Mouse (Mus musculus) bone marrow macrophage, adult 2 months (primary cell): Measurements from ENCODE around the gene Ap3b1. TPM values are rescaled to one million over a fixed set of nuclear protein-coding genes. Genes with fewer than 3 reads are reported as not detected.

ENCODE experiments used
- H3K27ac ChIP-seq: 2 replicates; pipeline ENCODE4 v1.5.1; 2012; ENCODE audit warnings: low read depth, low read length; ENCODE audit not compliant: insufficient read depth
- H3K4me1 ChIP-seq: 2 replicates; pipeline ENCODE4 v1.6.1; 2012; ENCODE audit warnings: low read length; ENCODE audit not compliant: control insufficient read depth, insufficient read depth
- H3K4me3 ChIP-seq: 2 replicates; pipeline ENCODE4 v1.5.1; 2012; ENCODE audit warnings: mild to moderate bottlenecking, low read length, moderate library complexity; ENCODE audit not compliant: insufficient read depth
- CTCF ChIP-seq: IDR thresholded peaks from 2 replicates; pipeline ENCODE4 v1.5.1; 2012; ENCODE audit warnings: low read depth, mild to moderate bottlenecking, low read length, moderate library complexity
- POLR2A ChIP-seq: IDR thresholded peaks from 2 replicates; pipeline ENCODE4 v1.6.1; 2012; ENCODE audit warnings: mild to moderate bottlenecking, low read depth, low read length, borderline replicate concordance
- polyA plus RNA-seq: library from polyadenylated mRNA; stranded (reverse); fragments of >200 nt; gene quantifications from 2 replicates; pipeline ENCODE4 v1.2.4, GENCODE M21; 2012; ENCODE audit not compliant: missing spikeins, insufficient read depth, insufficient read length

Gene Ap3b1
- polyA plus RNA-seq, 1 experiment, result 77.7 TPM

DNA sequence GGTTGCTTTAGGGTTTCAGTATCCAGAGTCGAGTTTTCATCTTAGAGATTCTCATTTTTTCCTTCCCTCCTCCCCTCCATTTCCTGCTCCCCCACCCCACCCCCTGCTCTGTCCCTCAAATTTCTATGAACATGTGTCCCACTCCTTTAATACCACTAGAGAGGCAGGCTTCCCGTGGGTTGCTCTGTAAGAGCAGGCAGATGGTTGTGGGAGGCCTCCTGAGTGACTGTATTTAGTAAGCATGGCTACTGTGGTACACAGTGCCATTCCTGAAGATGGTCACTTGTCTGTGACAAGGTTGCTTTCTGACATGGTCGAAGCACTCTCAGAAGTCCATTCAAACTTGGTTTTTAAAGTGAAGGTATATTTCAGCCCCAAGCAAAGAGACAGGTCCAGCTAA is 147.7 kb downstream of the Ap3b1 start:
- no peak for TF ChIP-seq POLR2A
- TF ChIP-seq CTCF, result no peak
- Histone ChIP-seq H3K27ac (no peak overlapping the region), H3K4me3 (no peak overlapping the region), H3K4me1 (no peaks in the 10 kb centered on the region)

DNA sequence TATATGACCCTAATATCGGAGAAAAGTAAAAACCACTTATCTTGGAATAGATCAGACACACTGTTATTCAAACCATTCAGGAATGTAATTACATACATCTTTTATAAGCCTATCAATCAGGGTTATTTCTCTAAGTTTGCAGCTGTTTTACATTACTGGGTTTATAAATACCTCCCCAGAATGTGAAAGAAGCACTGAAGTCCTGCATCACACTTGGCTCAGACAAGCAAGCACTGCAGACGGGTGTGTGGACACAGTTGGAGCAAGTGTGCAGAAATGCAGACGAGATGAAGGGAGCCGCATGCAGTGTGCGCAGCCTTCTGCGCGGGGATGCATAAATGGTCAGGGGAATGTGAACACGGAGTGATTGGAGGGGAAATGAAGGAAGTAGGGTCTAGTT is 149.6 kb downstream of the Ap3b1 start:
- H3K4me3 ChIP-seq, result no peak overlapping the region
- no peaks in the 10 kb centered on the region; the same call in 1 of the 2 replicates for H3K4me1 ChIP-seq
- no peak for TF ChIP-seq POLR2A
- no peak for TF ChIP-seq CTCF
- no peak overlapping the region for H3K27ac ChIP-seq

- H3K4me1 ChIP-seq, result no peaks in the 10 kb centered on the region; the same call in 1 of the 2 replicates
- H3K27ac ChIP-seq, result no peak overlapping the region
- no peak overlapping the region for H3K4me3 ChIP-seq
- TF ChIP-seq POLR2A, result no peak
These were observed 154.5 kb downstream of the Ap3b1 start for GRCm38 (mm10) chr13:94513157-94513767.

DNA sequence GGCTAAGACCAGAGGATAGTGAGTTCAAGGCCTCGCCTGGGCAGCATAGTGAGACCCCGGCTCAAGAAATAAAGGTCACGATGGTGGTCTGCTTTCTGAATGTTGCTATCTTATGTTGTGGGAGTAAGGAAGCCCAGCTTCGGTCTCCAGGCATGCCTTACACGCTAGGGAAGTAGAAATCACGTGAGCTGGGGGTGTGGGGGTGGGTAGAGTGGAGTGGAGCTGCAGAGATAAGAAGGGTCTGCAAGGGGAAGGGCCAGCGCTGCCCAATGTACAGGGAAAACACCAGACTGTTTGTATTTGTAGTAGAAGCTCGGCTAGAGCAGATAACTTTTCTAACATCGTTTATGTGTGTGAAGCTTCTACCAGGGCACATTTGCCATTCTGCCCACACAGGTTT is 155.1 kb downstream of the Ap3b1 start:
- no peak overlapping the region for H3K27ac ChIP-seq
- TF ChIP-seq POLR2A (no peak), CTCF (no peak)
- H3K4me3 ChIP-seq, result no peak overlapping the region
- no peaks in the 10 kb centered on the region; the same call in 1 of the 2 replicates for H3K4me1 ChIP-seq

DNA sequence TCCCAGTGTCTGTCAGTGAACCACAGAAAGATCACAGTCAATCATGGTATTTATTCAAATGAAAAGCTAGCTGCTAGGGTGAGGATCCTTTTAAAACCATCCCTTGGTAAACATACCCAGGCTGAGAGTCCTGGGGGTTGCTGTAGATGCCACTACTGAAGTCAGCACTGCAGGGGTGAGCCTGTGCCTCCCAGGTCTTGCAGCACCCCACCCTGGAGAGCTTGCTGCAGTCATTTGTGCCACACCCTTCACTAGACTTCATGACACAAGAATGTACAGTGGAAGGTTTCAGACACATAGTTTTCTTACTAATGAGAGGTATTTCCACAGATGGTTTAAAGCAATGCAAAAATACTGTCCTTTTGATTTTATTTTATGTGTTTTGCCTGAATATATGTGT is 156.2 kb downstream of the Ap3b1 start:
- Histone ChIP-seq H3K4me1 (no peaks in the 10 kb centered on the region; the same call in 1 of the 2 replicates), H3K4me3 (no peak overlapping the region), H3K27ac (no peak overlapping the region)
- no peak for TF ChIP-seq POLR2A
- TF ChIP-seq CTCF, result no peak

DNA sequence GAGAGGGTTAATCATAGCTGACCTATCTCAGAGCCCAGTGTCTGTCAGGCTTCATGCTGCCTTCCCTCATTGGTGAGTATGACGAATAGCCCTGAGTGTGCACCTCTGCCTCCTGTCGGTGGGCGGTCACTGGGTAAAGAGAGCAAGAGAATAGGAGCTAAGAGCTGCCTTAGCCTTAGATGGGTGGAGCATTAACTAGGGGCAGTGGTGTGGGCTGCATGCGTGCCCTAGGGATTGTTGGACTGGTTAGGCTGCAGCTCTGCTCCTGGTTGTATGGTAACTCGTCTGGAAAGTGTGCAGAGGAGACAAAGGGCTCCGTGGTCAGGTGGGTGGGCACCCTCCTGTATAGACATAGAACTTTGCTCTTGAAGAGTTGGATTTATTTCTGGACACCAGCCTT is 157.8 kb downstream of the Ap3b1 start:
- Histone ChIP-seq H3K4me1 (no peaks in the 10 kb centered on the region; the same call in 1 of the 2 replicates), H3K4me3 (no peak overlapping the region), H3K27ac (no peak overlapping the region)
- TF ChIP-seq CTCF (no peak), POLR2A (no peak)

- Histone ChIP-seq H3K27ac (no peak overlapping the region), H3K4me3 (no peak overlapping the region)
- TF ChIP-seq POLR2A (no peak), CTCF (no peak)
These were observed 159.4 kb downstream of the Ap3b1 start for GRCm38 (mm10) chr13:94518176-94518575.

DNA sequence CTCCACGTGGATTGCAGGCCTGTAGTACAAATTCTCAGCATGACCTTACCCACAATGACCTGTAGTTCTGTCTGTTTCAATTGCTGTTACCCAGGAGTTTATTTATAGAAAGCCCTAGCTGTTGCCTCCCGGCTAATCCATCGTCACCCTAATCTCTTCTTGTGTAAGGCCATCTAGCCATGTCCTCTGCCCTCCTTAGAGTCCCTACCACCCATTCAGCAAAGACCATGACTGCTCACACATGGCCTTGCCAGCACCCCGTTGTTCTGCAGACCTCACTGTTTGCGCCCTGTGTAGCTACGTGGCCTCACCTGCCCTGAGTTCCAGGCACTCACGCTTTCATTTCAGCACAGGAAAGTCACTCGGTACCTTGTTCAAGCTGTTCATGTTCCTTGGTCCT is 160.5 kb downstream of the Ap3b1 start:
- TF ChIP-seq POLR2A (no peak), CTCF (no peak)
- Histone ChIP-seq H3K4me1 (no peaks in the 10 kb centered on the region), H3K4me3 (no peak overlapping the region), H3K27ac (no peak overlapping the region)

More at GRCm38 (mm10) chr13:94518176-94518575, 159.4 kb downstream of the Ap3b1 start:
- H3K4me1 ChIP-seq, result no peaks in the 10 kb centered on the region

- TF ChIP-seq POLR2A, result no peak
- Histone ChIP-seq H3K4me1 (peaks cover 4% of the 10 kb centered on the region), H3K27ac (no peak overlapping the region)
These were observed 164.5 kb downstream of the Ap3b1 start for GRCm38 (mm10) chr13:94523213-94523612.

DNA sequence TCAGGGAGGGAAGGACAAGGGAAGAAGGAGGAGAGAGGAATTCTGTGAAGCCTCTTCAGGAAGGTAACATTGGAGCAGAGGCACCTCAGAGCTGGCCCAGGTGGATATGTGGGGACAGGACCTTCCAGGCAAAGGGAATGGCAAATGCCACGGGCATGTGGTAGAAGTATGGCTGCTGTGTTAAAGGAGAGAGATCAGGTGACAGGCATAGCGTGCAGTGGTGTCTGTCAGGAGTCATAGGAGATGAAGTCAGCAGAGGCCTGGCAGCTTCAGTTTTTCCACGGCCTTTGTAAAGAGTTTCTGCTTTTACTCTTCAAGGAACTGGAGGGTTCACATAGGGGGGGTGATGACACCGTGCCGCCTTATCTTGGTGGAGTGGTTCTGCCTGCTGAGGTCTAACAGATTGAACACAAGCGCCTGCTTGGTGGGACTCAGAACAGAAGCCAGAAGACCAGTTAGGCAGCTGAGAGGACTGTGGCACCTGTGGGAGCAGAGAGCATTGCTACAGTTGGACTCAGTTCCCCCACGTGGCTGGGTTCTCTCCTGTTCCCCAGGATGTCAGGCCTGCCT is 166.0 kb downstream of the Ap3b1 start:
- H3K4me1 ChIP-seq, result peaks cover 4% of the 10 kb centered on the region
- H3K27ac ChIP-seq, result no peak overlapping the region
- no peak overlapping the region for H3K4me3 ChIP-seq
- no peak for TF ChIP-seq CTCF
- TF ChIP-seq POLR2A, result no peak

More at GRCm38 (mm10) chr13:94523213-94523612, 164.5 kb downstream of the Ap3b1 start:
- no peak overlapping the region for H3K4me3 ChIP-seq
